In the genomic region with DNA sequence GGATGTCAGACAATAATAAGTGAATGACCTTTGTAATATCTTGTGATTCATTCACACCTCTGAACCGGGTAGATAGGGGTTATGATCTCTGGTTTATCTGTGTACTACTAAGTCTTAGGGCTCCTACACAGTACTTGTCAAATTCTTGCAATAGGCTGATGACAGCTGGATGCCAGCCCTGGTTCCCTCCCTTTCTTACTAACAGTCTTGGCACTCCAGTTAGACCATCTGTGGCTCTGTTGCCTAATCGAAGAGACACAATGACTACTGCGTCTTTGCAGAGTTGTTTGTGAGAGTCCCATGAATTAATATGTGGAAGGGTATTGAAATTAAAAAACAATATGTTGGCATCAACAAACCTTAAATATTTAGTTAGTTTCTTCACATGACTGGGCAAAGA, we compare ENCODE assay signal across 16 mouse cellular contexts. TPM values are rescaled to one million over a fixed set of nuclear protein-coding genes. Genes with fewer than 3 reads are reported as not detected.
A peak's percentile ranks its signal among the peaks of the same experiment; 100 is the strongest.
DNase-seq lines count a peak whose midpoint lies in the region; ATAC-seq and TF ChIP-seq lines count a peak whose summit lies in the region.
"Had no signal": no experiment of that assay in that cellular context is flagged by ENCODE, and none has a peak within 500 bp of the region (broad histone marks: within the 10 kb centered on the region; RNA-seq: fewer than 3 reads in every experiment).

No protein-coding gene starts in this region.

- ATAC-seq in forebrain, embryonic 15.5 days (replicated peaks), result peak; percentile 84
- no peak for ATAC-seq in forebrain, embryonic 11.5 days (replicated peaks; ENCODE audit: low FRiP score)
- ATAC-seq in forebrain, postnatal 0 days, result peak; percentile 75
- ATAC-seq in lung, postnatal 0 days, result peak; percentile 75
- no peak for ATAC-seq in midbrain, embryonic 15.5 days (replicated peaks)
- ATAC-seq: inflammation-experienced regulatory T-cells, adult 6 months had no signal

- H3K27ac ChIP-seq in forebrain, embryonic 15.5 days (replicated peaks), result no peak overlapping the region
- H3K27ac ChIP-seq in forebrain, embryonic 11.5 days (ENCODE audit: low read depth, low read length), result no peak overlapping the region
- no peak overlapping the region for H3K27ac ChIP-seq in forebrain, postnatal 0 days (ENCODE audit: low read depth, low read length)
- no peak overlapping the region for H3K27ac ChIP-seq in lung, postnatal 0 days (ENCODE audit: low read length)
- no peak overlapping the region for H3K27ac ChIP-seq in midbrain, embryonic 15.5 days
- H3K27ac ChIP-seq: heart, adult 2 months; liver, embryonic 13.5 days; neural tube, embryonic 12.5 days had no signal

- H3K4me2 ChIP-seq in forebrain, embryonic 15.5 days (replicated peaks), result no peak overlapping the region
- H3K4me2 ChIP-seq in forebrain, embryonic 11.5 days (ENCODE audit: low read depth, low read length, severe bottlenecking), result no peak overlapping the region
- no peak overlapping the region for H3K4me2 ChIP-seq in forebrain, postnatal 0 days (ENCODE audit: low read depth)
- H3K4me2 ChIP-seq in lung, postnatal 0 days (replicated peaks; ENCODE audit: low read depth, low read length), result no peak overlapping the region
- no peak overlapping the region for H3K4me2 ChIP-seq in midbrain, embryonic 15.5 days
- H3K4me2 ChIP-seq: liver, embryonic 13.5 days; neural tube, embryonic 12.5 days had no signal

- 62% methylated on average over 3 of the region's 3 CpGs for WGBS in forebrain, embryonic 15.5 days
- 94% methylated on average over 3 of the region's 3 CpGs for WGBS in forebrain, embryonic 11.5 days
- 57% methylated on average over 3 of the region's 3 CpGs for WGBS in forebrain, postnatal 0 days
- WGBS in lung, postnatal 0 days, result 76% methylated on average over 3 of the region's 3 CpGs
- WGBS in midbrain, embryonic 15.5 days, result 90% methylated on average over 3 of the region's 3 CpGs

- no peak for TF ChIP-seq CTCF in forebrain, postnatal 0 days (IDR thresholded peaks at IDR 0.05; ENCODE audit: low read depth)
- TF ChIP-seq CTCF in lung, postnatal 0 days (IDR thresholded peaks at IDR 0.05), result no peak

- no peak for DNase-seq in forebrain, embryonic 11.5 days (ENCODE audit: low spot score)
- DNase-seq in 3T3-L1 (ENCODE audit: low read depth, low spot score), result peak; percentile 48
- peak; percentile 68 for DNase-seq in forebrain, postnatal 0 days
- DNase-seq in lung, postnatal 0 days (ENCODE audit: low spot score), result peak; percentile 72
- DNase-seq in left cerebral cortex, adult 11 months (ENCODE audit: low spot score), result no peak
- DNase-seq in kidney, adult 18-20 months, result no peak
- DNase-seq: cerebellum, adult 8-10 months; kidney, postnatal 10 days; liver, embryonic 13.5 days had no signal

- peaks cover 5% of the 10 kb centered on the region; the same call in 1 of the 2 replicates for H3K4me1 ChIP-seq in forebrain, embryonic 15.5 days
- no peaks in the 10 kb centered on the region for H3K4me1 ChIP-seq in forebrain, embryonic 11.5 days (replicated peaks; ENCODE audit: control insufficient read depth, insufficient read depth, low read length)
- peaks cover 4% of the 10 kb centered on the region; the same call in 1 of the 2 replicates for H3K4me1 ChIP-seq in forebrain, postnatal 0 days (ENCODE audit: insufficient read depth)
- H3K4me1 ChIP-seq in lung, postnatal 0 days (ENCODE audit: insufficient read depth, low read depth, low read length), result no peaks in the 10 kb centered on the region
- no peaks in the 10 kb centered on the region for H3K4me1 ChIP-seq in midbrain, embryonic 15.5 days
- H3K4me1 ChIP-seq: liver, embryonic 13.5 days; megakaryocyte, embryonic 14.5 days; neural tube, embryonic 12.5 days had no signal

- no peak overlapping the region for H3K9ac ChIP-seq in forebrain, embryonic 15.5 days (replicated peaks)
- H3K9ac ChIP-seq in forebrain, embryonic 11.5 days (ENCODE audit: low read length), result no peak overlapping the region
- no peak overlapping the region for H3K9ac ChIP-seq in forebrain, postnatal 0 days
- no peak overlapping the region for H3K9ac ChIP-seq in lung, postnatal 0 days (replicated peaks; ENCODE audit: low read depth)
- no peak overlapping the region for H3K9ac ChIP-seq in midbrain, embryonic 15.5 days
- H3K9ac ChIP-seq: liver, embryonic 13.5 days; neural tube, embryonic 12.5 days had no signal

- no peak overlapping the region for H3K4me3 ChIP-seq in forebrain, embryonic 15.5 days
- H3K4me3 ChIP-seq in forebrain, embryonic 11.5 days (ENCODE audit: low read depth, low read length), result no peak overlapping the region
- H3K4me3 ChIP-seq in forebrain, postnatal 0 days (ENCODE audit: low read depth, low read length), result no peak overlapping the region
- H3K4me3 ChIP-seq in lung, postnatal 0 days (ENCODE audit: low read depth, low read length), result no peak overlapping the region
- H3K4me3 ChIP-seq in midbrain, embryonic 15.5 days, result no peak overlapping the region
- H3K4me3 ChIP-seq: heart, adult 2 months; liver, embryonic 13.5 days; megakaryocyte, embryonic 14.5 days; neural tube, embryonic 12.5 days had no signal

- H3K36me3 ChIP-seq in forebrain, embryonic 15.5 days, result no peaks in the 10 kb centered on the region
- H3K36me3 ChIP-seq in forebrain, embryonic 11.5 days (ENCODE audit: control insufficient read depth, insufficient read depth, low read length), result no peaks in the 10 kb centered on the region
- no peaks in the 10 kb centered on the region for H3K36me3 ChIP-seq in forebrain, postnatal 0 days (ENCODE audit: insufficient read depth)
- H3K36me3 ChIP-seq in lung, postnatal 0 days (ENCODE audit: insufficient read depth, low read length), result no peaks in the 10 kb centered on the region
- no peaks in the 10 kb centered on the region for H3K36me3 ChIP-seq in midbrain, embryonic 15.5 days (replicated peaks)
- H3K36me3 ChIP-seq: G1E; liver, embryonic 13.5 days; neural tube, embryonic 12.5 days had no signal

- H3K9me3 ChIP-seq in forebrain, embryonic 15.5 days, result no peaks in the 10 kb centered on the region
- no peaks in the 10 kb centered on the region for H3K9me3 ChIP-seq in forebrain, embryonic 11.5 days (ENCODE audit: control insufficient read depth, low read length)
- H3K9me3 ChIP-seq in forebrain, postnatal 0 days (ENCODE audit: low read length), result no peaks in the 10 kb centered on the region
- no peaks in the 10 kb centered on the region for H3K9me3 ChIP-seq in lung, postnatal 0 days (ENCODE audit: low read length)
- H3K9me3 ChIP-seq in midbrain, embryonic 15.5 days, result no peaks in the 10 kb centered on the region
- H3K9me3 ChIP-seq: G1E; liver, embryonic 13.5 days; megakaryocyte, embryonic 14.5 days; neural tube, embryonic 12.5 days had no signal

- no peaks in the 10 kb centered on the region for H3K27me3 ChIP-seq in forebrain, embryonic 15.5 days
- H3K27me3 ChIP-seq in forebrain, embryonic 11.5 days (ENCODE audit: control insufficient read depth, insufficient read depth, low read length), result no peaks in the 10 kb centered on the region
- no peaks in the 10 kb centered on the region for H3K27me3 ChIP-seq in forebrain, postnatal 0 days (ENCODE audit: insufficient read depth, low read length)
- no peaks in the 10 kb centered on the region for H3K27me3 ChIP-seq in lung, postnatal 0 days (replicated peaks; ENCODE audit: insufficient read depth, low read length)
- no peaks in the 10 kb centered on the region for H3K27me3 ChIP-seq in midbrain, embryonic 15.5 days (replicated peaks)
- H3K27me3 ChIP-seq: liver, embryonic 13.5 days; megakaryocyte, embryonic 14.5 days; neural tube, embryonic 12.5 days had no signal

- no peak for TF ChIP-seq EP300 in lung, postnatal 0 days (IDR thresholded peaks at IDR 0.05)

RNA-seq across cellular contexts. Expression of a gene that starts 48.2 kb away (rescaled TPM):
- 96.2 and 105 TPM in 2 replicates for polyA plus RNA-seq in forebrain, embryonic 15.5 days (2015; fragmentation: Nextera tagmentation; extraction: Ambion mirVana)
- polyA plus RNA-seq in forebrain, embryonic 11.5 days (2014; fragmentation: Nextera tagmentation; extraction: Ambion mirVana), result 57.4 and 59.5 TPM in 2 replicates
- total RNA-seq in forebrain, postnatal 0 days (2014; rRNA removed), result 114 and 152 TPM in 2 replicates
- 59.0 and 82.3 TPM in 2 replicates for polyA plus RNA-seq in forebrain, postnatal 0 days (2015; fragmentation: Nextera tagmentation; extraction: Ambion mirVana)
- 36.4 and 42.0 TPM in 2 replicates for polyA plus RNA-seq in lung, postnatal 0 days (2015; fragmentation: Nextera tagmentation; extraction: Ambion mirVana)
- polyA plus RNA-seq in midbrain, embryonic 15.5 days (2015; fragmentation: Nextera tagmentation; extraction: Ambion mirVana), result 131 and 148 TPM in 2 replicates
- polyA plus RNA-seq: G1E had no signal

Comparison
In these comparisons a context has a peak if more than half of its experiments do, and no peak if none do; other contexts are left out.
1. ATAC-seq: peak in forebrain, embryonic 15.5 days (single experiment), forebrain, postnatal 0 days (single experiment) and lung, postnatal 0 days (single experiment); none in forebrain, embryonic 11.5 days (single experiment) and midbrain, embryonic 15.5 days (single experiment).
2. DNase-seq: peak in 3T3-L1 (single experiment), forebrain, postnatal 0 days (single experiment) and lung, postnatal 0 days (single experiment); none in forebrain, embryonic 11.5 days (single experiment), left cerebral cortex, adult 11 months (single experiment) and kidney, adult 18-20 months (single experiment).